8 mouse cellular contexts compared by ENCODE assay signal in genomic region chr15:86134941-86135783, GRCm38 (mm10). TPM values are rescaled to one million over a fixed set of nuclear protein-coding genes. Genes with fewer than 3 reads are reported as not detected.
A peak's percentile ranks its signal among the peaks of the same experiment; 100 is the strongest.
DNase-seq lines count a peak whose midpoint lies in the region; ATAC-seq lines count a peak whose summit lies in the region.

No protein-coding gene starts in this region.

- H3K4me1 ChIP-seq in heart, embryonic 12.5 days (replicated peaks): 0 out of 2 replicates have a peak, but pooled peaks cover 4% of the 10 kb centered on the region
- no peaks in the 10 kb centered on the region for H3K4me1 ChIP-seq in midbrain, embryonic 16.5 days (ENCODE audit: control insufficient read depth, insufficient read depth, low read length)

- DNase-seq in heart, adult 11 months: peak; percentile 97
- DNase-seq in embryo, embryonic 10 days (ENCODE audit: low spot score): peak; percentile 90
- peak; percentile 66 for DNase-seq in gastrocnemius, postnatal 25 days
- DNase-seq in kidney, adult 18-20 months: peak; percentile 91
- DNase-seq in left cerebral cortex, postnatal 4 days: peak; percentile 91
- DNase-seq in spleen, adult 18-20 months: peak; percentile 60 to 80

- no peak overlapping the region for H3K27ac ChIP-seq in heart, embryonic 12.5 days (ENCODE audit: poor library complexity, severe bottlenecking)
- peak overlapping the region; percentile 59 for H3K27ac ChIP-seq in midbrain, embryonic 16.5 days (ENCODE audit: low read length)

- H3K4me2 ChIP-seq in heart, embryonic 12.5 days: no peak overlapping the region
- H3K4me2 ChIP-seq in midbrain, embryonic 16.5 days (ENCODE audit: low read length): no peak overlapping the region

- no peak for ATAC-seq in heart, embryonic 12.5 days (ENCODE audit: insufficient number of reproducible peaks, low FRiP score)
- ATAC-seq in midbrain, embryonic 16.5 days: peak; percentile 68

- H3K4me3 ChIP-seq in heart, embryonic 12.5 days: no peak overlapping the region
- H3K4me3 ChIP-seq in midbrain, embryonic 16.5 days (ENCODE audit: low read depth, low read length): no peak overlapping the region

- peaks cover 66% of the 10 kb centered on the region for H3K36me3 ChIP-seq in heart, embryonic 12.5 days
- peaks cover 22% of the 10 kb centered on the region for H3K36me3 ChIP-seq in midbrain, embryonic 16.5 days (ENCODE audit: control insufficient read depth, insufficient read depth, low read length)

- 43% methylated on average over 18 of the region's 18 CpGs for WGBS in heart, embryonic 12.5 days
- 36% methylated on average over 18 of the region's 18 CpGs for WGBS in midbrain, embryonic 16.5 days

- no peaks in the 10 kb centered on the region for H3K9me3 ChIP-seq in heart, embryonic 12.5 days (replicated peaks)
- no peaks in the 10 kb centered on the region for H3K9me3 ChIP-seq in midbrain, embryonic 16.5 days (replicated peaks; ENCODE audit: control insufficient read depth, low read length, poor library complexity, severe bottlenecking)

- no peaks in the 10 kb centered on the region for H3K27me3 ChIP-seq in heart, embryonic 12.5 days (replicated peaks)
- no peaks in the 10 kb centered on the region for H3K27me3 ChIP-seq in midbrain, embryonic 16.5 days (ENCODE audit: control insufficient read depth, insufficient read depth, low read depth, low read length)

- no peak overlapping the region for H3K9ac ChIP-seq in heart, embryonic 12.5 days
- H3K9ac ChIP-seq in midbrain, embryonic 16.5 days (ENCODE audit: low read depth, low read length): no peak overlapping the region

- intact Hi-C loops in left cerebral cortex, postnatal 4 days (cut with DNase I): loop anchor here (2.0 to 5.0 kb wide), 2 partner anchors 80 to 238 kb away; no protein-coding TSS in a partner anchor

RNA-seq across cellular contexts. Expression of gene Cerk, which starts 50.8 kb away (rescaled TPM):
- 15.3 and 16.3 TPM in 2 replicates for polyA plus RNA-seq in heart, embryonic 12.5 days (2016; fragmentation: Nextera tagmentation; extraction: Ambion mirVana)
- total RNA-seq in gastrocnemius, postnatal 25 days (2021): 1 to 10 TPM; 4.6 to 4.9 TPM
- total RNA-seq in left cerebral cortex, postnatal 4 days (2021): 10 to 100 TPM; 29.0 to 31.4 TPM
- 22.6 and 25.0 TPM in 2 replicates for polyA plus RNA-seq in midbrain, embryonic 16.5 days (2015; fragmentation: Nextera tagmentation; extraction: Ambion mirVana)

Comparison
In these comparisons a context has a peak if more than half of its experiments do, and no peak if none do; other contexts are left out.
1. RNA of gene Cerk, which starts 50.8 kb away (total RNA-seq): 29.0 to 31.4 TPM in left cerebral cortex, postnatal 4 days; 4.6 to 4.9 TPM in gastrocnemius, postnatal 25 days; every median in the first group is over 4 times any median in the second.
2. Peak in every context shown above with its lines, with median percentiles within 50 percentile points of each other: DNase-seq.